Mouse (Mus musculus) midbrain, embryonic 13.5 days (tissue): ENCODE measurements at regions not wholly inside any gene's neighbourhood (a gene's known extent, or its start where the extent isn't known, plus 50 kb on each side); places are given as distances from the start of the nearest gene placed in this dataset.
A peak's percentile ranks its signal among the peaks of the same experiment; 100 is the strongest.

Source experiments
- ATAC-seq: fragments of 200-750 bp; cut with Nextera tagmentation; 2 replicates; pipeline ENCODE4 v1.8.0; 2017; ENCODE audit warnings: mild to moderate bottlenecking, moderate TSS enrichment, moderate library complexity
- H3K27ac ChIP-seq: fragments of 300-500 bp; sonication (generic); 2 replicates; pipeline ENCODE4 v1.5.1; 2015; ENCODE audit warnings: inconsistent platforms, mild to moderate bottlenecking, moderate library complexity
- H3K27me3 ChIP-seq: fragments of 300-500 bp; sonication (generic); 2 replicates; pipeline ENCODE4 v1.6.1; 2015; ENCODE audit warnings: mild to moderate bottlenecking, inconsistent platforms
- H3K36me3 ChIP-seq: fragments of 300-500 bp; sonication (generic); 2 replicates; pipeline ENCODE4 v1.6.1; 2015; ENCODE audit warnings: mild to moderate bottlenecking, inconsistent platforms
- H3K4me1 ChIP-seq: fragments of 300-500 bp; sonication (generic); replicated peaks from 2 replicates; pipeline ENCODE4 v1.6.1; 2015; ENCODE audit warnings: inconsistent platforms
- H3K4me2 ChIP-seq: fragments of 300-500 bp; sonication (generic); replicated peaks from 2 replicates; pipeline ENCODE4 v1.6.1; 2015; ENCODE audit warnings: moderate library complexity, mild to moderate bottlenecking, inconsistent platforms
- H3K4me3 ChIP-seq: fragments of 300-500 bp; sonication (generic); replicated peaks from 2 replicates; pipeline ENCODE4 v1.5.1; 2015; ENCODE audit warnings: mild to moderate bottlenecking, inconsistent platforms
- H3K9ac ChIP-seq: fragments of 300-500 bp; sonication (generic); replicated peaks from 2 replicates; pipeline ENCODE4 v1.6.1; 2015; ENCODE audit warnings: mild to moderate bottlenecking, inconsistent platforms
- H3K9me3 ChIP-seq: fragments of 300-500 bp; sonication (generic); 2 replicates; pipeline ENCODE4 v1.6.1; 2016; ENCODE audit warnings: mild to moderate bottlenecking, inconsistent platforms
- WGBS: fragments of 180-500 bp; shearing (Covaris S2); methylation state at CpG from one replicate; pipeline ENCODE4 v1.1.7; 2015; 5-methylcytosine and 5-hydroxymethylcytosine counted together

DNA sequence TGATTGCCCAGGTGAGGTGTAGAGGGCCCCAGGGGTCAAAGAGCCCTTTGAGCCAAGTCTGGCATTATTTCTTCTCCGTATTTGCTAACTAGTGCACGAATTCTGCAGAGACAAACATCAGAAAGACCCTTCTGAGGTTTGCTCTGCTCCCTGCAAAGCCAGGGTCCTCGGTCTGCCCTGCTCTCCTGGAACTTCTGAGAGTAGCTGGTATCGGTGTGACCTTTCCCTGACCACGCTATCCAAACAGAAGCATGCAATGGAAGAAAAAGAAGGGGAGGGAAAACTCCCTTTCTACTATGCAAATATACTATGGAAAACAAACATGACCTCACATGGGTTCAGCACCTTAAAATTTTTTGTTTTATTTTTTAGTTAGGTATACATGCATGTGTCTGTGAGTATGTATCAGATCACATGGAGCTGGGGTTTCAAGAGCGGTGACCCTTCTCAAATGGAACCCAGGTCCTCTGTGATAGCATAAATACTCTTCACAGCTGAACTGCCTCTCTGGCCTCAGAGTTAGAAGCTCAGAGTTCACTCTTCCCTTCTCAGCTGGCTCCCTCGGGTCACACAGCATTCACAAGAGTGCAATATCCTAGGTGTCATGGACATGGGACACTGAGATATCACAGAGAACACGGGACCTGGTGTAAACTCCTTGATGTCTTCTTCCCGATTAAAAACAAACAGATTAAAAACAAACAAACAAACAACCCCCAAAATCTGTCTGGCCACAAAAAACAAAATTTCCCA lies 144.7 kb downstream of the Bcl2l11 start:
- ATAC-seq, result no peak
- H3K4me2 ChIP-seq, result no peak overlapping the region
- H3K36me3 ChIP-seq, result no peaks in the 10 kb centered on the region
- H3K27me3 ChIP-seq, result no peaks in the 10 kb centered on the region
- no peak overlapping the region for H3K27ac ChIP-seq
- H3K4me3 ChIP-seq, result no peak overlapping the region
- 72% methylated on average over 9 of the region's 9 CpGs for WGBS
- H3K9ac ChIP-seq, result no peak overlapping the region
- H3K4me1 ChIP-seq, result 0 out of 2 replicates have a peak, but pooled peaks cover 2% of the 10 kb centered on the region
- H3K9me3 ChIP-seq, result no peaks in the 10 kb centered on the region

GRCm38 (mm10) chr2:128272789-128273188 lies 147.0 kb downstream of the Bcl2l11 start:
- Histone ChIP-seq H3K9me3 (no peaks in the 10 kb centered on the region), H3K4me3 (no peak overlapping the region), H3K9ac (no peak overlapping the region), H3K4me2 (no peak overlapping the region), H3K36me3 (no peaks in the 10 kb centered on the region), H3K27ac (no peak overlapping the region), H3K4me1 (peaks cover 12% of the 10 kb centered on the region), H3K27me3 (no peaks in the 10 kb centered on the region)
- ATAC-seq, result no peak
- WGBS, result 30% methylated on average over 7 of the region's 7 CpGs

- H3K9ac ChIP-seq, result no peak overlapping the region
- no peak for ATAC-seq
- no peak overlapping the region for H3K4me2 ChIP-seq
- H3K4me1 ChIP-seq, result peaks cover 16% of the 10 kb centered on the region
- H3K9me3 ChIP-seq, result no peaks in the 10 kb centered on the region
- H3K4me3 ChIP-seq, result no peak overlapping the region
- 62% methylated on average over 4 of the region's 4 CpGs for WGBS
- H3K27me3 ChIP-seq, result no peaks in the 10 kb centered on the region
- no peak overlapping the region for H3K27ac ChIP-seq
- H3K36me3 ChIP-seq, result no peaks in the 10 kb centered on the region
Observed at GRCm38 (mm10) chr2:128273292-128273691, 147.5 kb downstream of the Bcl2l11 start.

- peaks cover 28% of the 10 kb centered on the region for H3K4me1 ChIP-seq
- H3K4me2 ChIP-seq, result no peak overlapping the region
- H3K9ac ChIP-seq, result no peak overlapping the region
- H3K4me3 ChIP-seq, result no peak overlapping the region
- WGBS, result 92% methylated on average over 5 of the region's 5 CpGs
- no peaks in the 10 kb centered on the region for H3K27me3 ChIP-seq
- no peaks in the 10 kb centered on the region for H3K36me3 ChIP-seq
- H3K9me3 ChIP-seq, result no peaks in the 10 kb centered on the region
- no peak for ATAC-seq
- H3K27ac ChIP-seq, result no peak overlapping the region
Observed at GRCm38 (mm10) chr2:128276337-128276736, 150.5 kb downstream of the Bcl2l11 start.

DNA sequence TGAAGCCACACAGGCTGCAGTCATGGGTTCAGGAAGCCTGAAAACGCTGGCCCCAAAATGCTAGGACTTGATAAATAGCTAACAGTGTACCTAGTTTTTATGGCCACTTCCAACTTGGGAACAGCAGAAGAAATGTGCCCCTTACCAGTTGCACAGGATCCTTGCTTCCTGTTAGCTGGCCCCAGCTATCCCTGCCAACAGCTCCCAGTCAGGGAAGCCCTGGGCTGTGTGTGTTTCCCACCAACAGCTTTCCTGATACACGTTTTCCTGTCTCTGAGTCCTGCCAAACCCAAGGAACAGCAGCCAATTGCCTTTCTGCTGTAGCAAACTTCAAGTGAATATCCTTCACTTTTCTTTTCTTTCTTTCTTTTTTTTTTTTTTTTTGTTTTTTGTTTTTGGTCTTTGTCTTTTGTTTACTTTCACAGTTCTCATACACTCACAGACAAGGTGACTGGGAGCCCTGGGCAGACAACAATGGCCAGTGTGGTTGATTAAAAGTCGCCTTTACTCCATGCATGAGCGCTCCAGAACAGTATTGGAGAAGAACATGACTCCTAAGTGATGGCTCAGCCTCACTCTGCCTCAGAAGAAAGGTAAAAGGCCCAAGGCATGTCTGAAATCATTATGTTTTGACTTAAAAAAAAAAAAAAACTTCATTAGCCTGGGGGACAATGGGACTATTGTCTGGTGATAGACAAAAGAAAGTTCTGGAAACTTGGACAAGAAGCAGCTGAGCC lies 151.7 kb downstream of the Bcl2l11 start:
- ATAC-seq, result no peak
- Histone ChIP-seq H3K4me1 (peaks cover 28% of the 10 kb centered on the region), H3K4me3 (no peak overlapping the region), H3K27ac (peak overlapping the region; percentile 17; the same call in 1 of the 2 replicates), H3K27me3 (no peaks in the 10 kb centered on the region), H3K9me3 (no peaks in the 10 kb centered on the region), H3K4me2 (no peak overlapping the region), H3K36me3 (no peaks in the 10 kb centered on the region), H3K9ac (no peak overlapping the region)
- 42% methylated on average over 4 of the region's 4 CpGs for WGBS

GRCm38 (mm10) chr2:128278124-128278432 lies 152.2 kb downstream of the Bcl2l11 start:
- Histone ChIP-seq H3K4me2 (no peak overlapping the region), H3K36me3 (no peaks in the 10 kb centered on the region), H3K27ac (peak overlapping the region; percentile 17; the same call in 1 of the 2 replicates)

GRCm38 (mm10) chr2:128278608-128279081 lies 152.8 kb downstream of the Bcl2l11 start:
- no peaks in the 10 kb centered on the region for H3K36me3 ChIP-seq
- no peak overlapping the region; the same call in 1 of the 2 replicates for H3K4me2 ChIP-seq
- H3K4me1 ChIP-seq, result peaks cover 26% of the 10 kb centered on the region
- 40% methylated on average over 12 of the region's 12 CpGs for WGBS
- H3K4me3 ChIP-seq, result no peak overlapping the region
- H3K9me3 ChIP-seq, result no peaks in the 10 kb centered on the region
- H3K27ac ChIP-seq, result no peak overlapping the region; the same call in 1 of the 2 replicates
- no peaks in the 10 kb centered on the region for H3K27me3 ChIP-seq
- no peak overlapping the region for H3K9ac ChIP-seq
- peak; percentile 71 for ATAC-seq

More at GRCm38 (mm10) chr2:128278124-128278432, 152.2 kb downstream of the Bcl2l11 start:
- H3K27me3 ChIP-seq, result no peaks in the 10 kb centered on the region
- ATAC-seq, result no peak
- no peak overlapping the region for H3K9ac ChIP-seq
- H3K4me3 ChIP-seq, result no peak overlapping the region
- 72% methylated on average over 5 of the region's 5 CpGs for WGBS
- no peaks in the 10 kb centered on the region for H3K9me3 ChIP-seq
- H3K4me1 ChIP-seq, result peaks cover 26% of the 10 kb centered on the region

GRCm38 (mm10) chr2:128279127-128279710 lies 153.4 kb downstream of the Bcl2l11 start:
- Histone ChIP-seq H3K4me1 (peaks cover 26% of the 10 kb centered on the region), H3K4me2 (no peak overlapping the region), H3K9ac (no peak overlapping the region), H3K27ac (no peak overlapping the region), H3K36me3 (no peaks in the 10 kb centered on the region), H3K4me3 (no peak overlapping the region), H3K9me3 (no peaks in the 10 kb centered on the region), H3K27me3 (no peaks in the 10 kb centered on the region)
- WGBS, result 86% methylated on average over 10 of the region's 10 CpGs
- ATAC-seq, result no peak

GRCm38 (mm10) chr2:128282591-128282990 lies 156.8 kb downstream of the Bcl2l11 start:
- no peak overlapping the region for H3K27ac ChIP-seq
- ATAC-seq, result no peak
- H3K4me2 ChIP-seq, result no peak overlapping the region
- no peak overlapping the region for H3K9ac ChIP-seq
- H3K9me3 ChIP-seq, result no peaks in the 10 kb centered on the region
- peaks cover 31% of the 10 kb centered on the region for H3K4me1 ChIP-seq
- H3K27me3 ChIP-seq, result no peaks in the 10 kb centered on the region
- WGBS, result 30% methylated on average over 4 of the region's 4 CpGs
- H3K36me3 ChIP-seq, result no peaks in the 10 kb centered on the region
- H3K4me3 ChIP-seq, result no peak overlapping the region

- no peaks in the 10 kb centered on the region for H3K27me3 ChIP-seq
- H3K4me1 ChIP-seq, result peaks cover 24% of the 10 kb centered on the region
- ATAC-seq, result 0 out of 2 replicates have a peak, but pooled peaks have one; percentile 12
- no peak overlapping the region for H3K4me2 ChIP-seq
- no peak overlapping the region for H3K4me3 ChIP-seq
- H3K27ac ChIP-seq, result no peak overlapping the region
- 83% methylated on average over 7 of the region's 7 CpGs for WGBS
- H3K9ac ChIP-seq, result no peak overlapping the region
- no peaks in the 10 kb centered on the region for H3K36me3 ChIP-seq
- no peaks in the 10 kb centered on the region for H3K9me3 ChIP-seq
Observed at GRCm38 (mm10) chr2:128284822-128285421, 159.1 kb downstream of the Bcl2l11 start.

DNA sequence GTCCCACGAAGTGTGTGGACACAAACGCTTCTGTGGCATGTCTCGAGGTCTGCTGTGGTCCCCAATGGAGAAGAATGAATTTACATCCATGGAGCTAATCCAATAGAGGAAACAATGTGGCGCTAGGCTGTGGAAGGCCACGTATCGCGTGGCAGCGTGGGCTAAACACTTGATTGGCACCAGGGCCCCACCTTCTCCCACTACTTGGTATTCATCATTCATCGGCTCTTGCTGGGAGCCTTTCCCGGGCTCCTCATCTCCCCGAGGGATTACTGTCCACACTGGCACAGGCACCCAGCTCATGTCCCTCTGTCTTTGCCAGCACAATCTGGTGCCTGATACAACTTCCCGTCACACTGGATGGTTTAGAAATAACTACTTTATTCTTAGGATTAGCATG lies 159.6 kb downstream of the Bcl2l11 start:
- no peaks in the 10 kb centered on the region for H3K9me3 ChIP-seq
- no peak for ATAC-seq
- no peak overlapping the region for H3K4me2 ChIP-seq
- no peak overlapping the region for H3K9ac ChIP-seq
- H3K27ac ChIP-seq, result no peak overlapping the region
- no peaks in the 10 kb centered on the region for H3K36me3 ChIP-seq
- H3K4me3 ChIP-seq, result no peak overlapping the region
- WGBS, result 67% methylated on average over 12 of the region's 12 CpGs
- H3K4me1 ChIP-seq, result peaks cover 24% of the 10 kb centered on the region
- H3K27me3 ChIP-seq, result no peaks in the 10 kb centered on the region

GRCm38 (mm10) chr2:128288138-128288551 lies 162.3 kb downstream of the Bcl2l11 start:
- Histone ChIP-seq H3K36me3 (no peaks in the 10 kb centered on the region), H3K9me3 (0 out of 2 replicates have a peak, but pooled peaks cover 10% of the 10 kb centered on the region), H3K27ac (peak overlapping the region; percentile 40; the same call in 1 of the 2 replicates), H3K4me1 (peaks cover 24% of the 10 kb centered on the region), H3K9ac (no peak overlapping the region), H3K4me2 (peak overlapping the region; percentile 16; the same call in 1 of the 2 replicates), H3K4me3 (no peak overlapping the region), H3K27me3 (no peaks in the 10 kb centered on the region)
- peak; percentile 67 for ATAC-seq
- 14% methylated on average over 12 of the region's 12 CpGs for WGBS
